Mouse (Mus musculus) right cerebral cortex, postnatal 25 days (tissue): Measurements from ENCODE around the gene Inafm2.

Source experiments
- DNase-seq: peaks from one replicate; pipeline ENCODE4 v3.0.0; 2022

Gene Inafm2

GRCm38 (mm10) chr2:118745232-118745884 lies at the start of gene Inafm2:
Gene Inafm2 (plus strand): TSS chr2:118745758.
- DNase-seq: peak; percentile 94

GRCm38 (mm10) chr2:118696451-118697308 lies 48.9 kb upstream of the Inafm2 start:
- DNase-seq: no peak

- DNase-seq: no peak
Measured at GRCm38 (mm10) chr2:118697311-118697877, 48.2 kb upstream of the Inafm2 start.

GRCm38 (mm10) chr2:118697955-118698354 lies 47.6 kb upstream of the Inafm2 start:
- DNase-seq: no peak

GRCm38 (mm10) chr2:118700179-118701062 lies 45.1 kb upstream of the Inafm2 start:
- DNase-seq: peak; percentile 74

GRCm38 (mm10) chr2:118701161-118701560 lies 44.4 kb upstream of the Inafm2 start:
- DNase-seq: no peak

- no peak for DNase-seq
Measured at GRCm38 (mm10) chr2:118701971-118702882, 43.3 kb upstream of the Inafm2 start.

GRCm38 (mm10) chr2:118702883-118703761 lies 42.4 kb upstream of the Inafm2 start:
- DNase-seq: no peak

- no peak for DNase-seq
Measured at GRCm38 (mm10) chr2:118703913-118704730, 41.4 kb upstream of the Inafm2 start, which contains the start of gene Ankrd63. Gene Ankrd63 (minus strand): TSS chr2:118703963.

GRCm38 (mm10) chr2:118706436-118706835 lies 39.1 kb upstream of the Inafm2 start:
- no peak for DNase-seq

- DNase-seq: no peak
Measured at GRCm38 (mm10) chr2:118708472-118708871, 37.1 kb upstream of the Inafm2 start.

- no peak for DNase-seq
Measured at GRCm38 (mm10) chr2:118709655-118710221, 35.8 kb upstream of the Inafm2 start.

GRCm38 (mm10) chr2:118711038-118711494 lies 34.5 kb upstream of the Inafm2 start:
- peak; percentile 70 for DNase-seq

GRCm38 (mm10) chr2:118713631-118714030 lies 31.9 kb upstream of the Inafm2 start:
- no peak for DNase-seq

GRCm38 (mm10) chr2:118714230-118714629 lies 31.3 kb upstream of the Inafm2 start:
- DNase-seq: peak; percentile 78

GRCm38 (mm10) chr2:118716677-118717076 lies 28.9 kb upstream of the Inafm2 start:
- DNase-seq: peak; percentile 2

GRCm38 (mm10) chr2:118723693-118724486 lies 21.7 kb upstream of the Inafm2 start:
- DNase-seq: peak; percentile 4

- no peak for DNase-seq
Measured at GRCm38 (mm10) chr2:118725511-118725910, 20.0 kb upstream of the Inafm2 start.
